Mouse (Mus musculus) spleen, embryonic (tissue): ENCODE data around the gene Mcfd2.
"Not testable (repeated sequence)": the region's sequence is repeated elsewhere in the genome, so short reads cannot be mapped to it uniquely, and the experiment has no call there.

Experiments
- CTCF ChIA-PET: fragments of 350-600 bp; sonication (Branson Sonifier 250); formaldehyde crosslinking; loops from one replicate; lab custom pipeline; 2022; lab: Charles Lee

Mcfd2 gene

GRCm38 (mm10) chr17:87265792-87266186 lies at the start of gene Mcfd2:
Gene Mcfd2, minus strand, starts transcription at chr17:87265935.
- CTCF ChIA-PET, result no interaction called here

GRCm38 (mm10) chr17:87315021-87315531 lies 49.3 kb upstream of the Mcfd2 start:
- CTCF ChIA-PET, result interaction anchor here (0.5 to 2.0 kb wide), 2 partner anchors 202 to 256 kb away, joined by 7 to 9 read pairs; no protein-coding TSS in a partner anchor

- CTCF ChIA-PET, result interaction anchor here (0.6 to 2.0 kb wide), 3 partner anchors 16 to 257 kb away, joined by 3 to 7 read pairs (median 3); no protein-coding TSS in a partner anchor
These were observed 48.8 kb upstream of the Mcfd2 start for GRCm38 (mm10) chr17:87314530-87314946.

- CTCF ChIA-PET, result interaction anchor here (0.6 to 2.0 kb wide), 3 partner anchors 17 to 257 kb away, joined by 3 to 7 read pairs (median 3); no protein-coding TSS in a partner anchor
These were observed 48.4 kb upstream of the Mcfd2 start for GRCm38 (mm10) chr17:87314121-87314520.

GRCm38 (mm10) chr17:87312924-87313870 lies 47.5 kb upstream of the Mcfd2 start:
- CTCF ChIA-PET, result interaction anchor here (2.0 kb wide), 1 partner anchor 258 kb away, joined by 7 read pairs; no protein-coding TSS in a partner anchor

- CTCF ChIA-PET, result no interaction called here
These were observed 46.6 kb upstream of the Mcfd2 start for GRCm38 (mm10) chr17:87312351-87312750.

GRCm38 (mm10) chr17:87310497-87310896 lies 44.8 kb upstream of the Mcfd2 start:
- CTCF ChIA-PET, result no interaction called here

GRCm38 (mm10) chr17:87309073-87309788 lies 43.5 kb upstream of the Mcfd2 start:
- CTCF ChIA-PET, result no interaction called here

- CTCF ChIA-PET, result no interaction called here
These were observed 41.0 kb upstream of the Mcfd2 start for GRCm38 (mm10) chr17:87306746-87307145.

- CTCF ChIA-PET, result no interaction called here
These were observed 39.3 kb upstream of the Mcfd2 start for GRCm38 (mm10) chr17:87305065-87305464.

- CTCF ChIA-PET, result interaction anchor here (0.7 kb wide), 1 partner anchor 18 kb away, joined by 3 read pairs; no protein-coding TSS in a partner anchor
These were observed 38.6 kb upstream of the Mcfd2 start for GRCm38 (mm10) chr17:87304151-87304894.

GRCm38 (mm10) chr17:87302014-87302794 lies 36.5 kb upstream of the Mcfd2 start:
- CTCF ChIA-PET, result interaction anchor here (0.7 kb wide), 1 partner anchor 43 kb away, joined by 3 read pairs; no protein-coding TSS in a partner anchor

GRCm38 (mm10) chr17:87301607-87302006 lies 35.9 kb upstream of the Mcfd2 start:
- CTCF ChIA-PET, result interaction anchor here (0.7 kb wide), 1 partner anchor 42 kb away, joined by 3 read pairs; no protein-coding TSS in a partner anchor

GRCm38 (mm10) chr17:87300340-87300739 lies 34.6 kb upstream of the Mcfd2 start:
- CTCF ChIA-PET, result interaction anchor here (0.5 to 1.2 kb wide), 2 partner anchors 29 to 277 kb away, joined by 3 to 4 read pairs; no protein-coding TSS in a partner anchor

GRCm38 (mm10) chr17:87298944-87299343 lies 33.2 kb upstream of the Mcfd2 start:
- CTCF ChIA-PET, result interaction anchor here (0.6 to 1.2 kb wide), 2 partner anchors 28 to 271 kb away, joined by 4 to 5 read pairs; no protein-coding TSS in a partner anchor

GRCm38 (mm10) chr17:87296701-87297100 lies 31.0 kb upstream of the Mcfd2 start:
- CTCF ChIA-PET, result not testable (repeated sequence)

GRCm38 (mm10) chr17:87295738-87296137 lies 30.0 kb upstream of the Mcfd2 start:
- CTCF ChIA-PET, result no interaction called here

GRCm38 (mm10) chr17:87293125-87293524 lies 27.4 kb upstream of the Mcfd2 start:
- CTCF ChIA-PET, result no interaction called here

- CTCF ChIA-PET, result interaction anchor here (0.5 to 0.6 kb wide), 2 partner anchors 52 to 282 kb away, joined by 3 read pairs; no protein-coding TSS in a partner anchor
These were observed 26.0 kb upstream of the Mcfd2 start for GRCm38 (mm10) chr17:87291782-87292181.

- CTCF ChIA-PET, result interaction anchor here (0.5 kb wide), 1 partner anchor 241 kb away, joined by 3 read pairs; no protein-coding TSS in a partner anchor
These were observed 25.3 kb upstream of the Mcfd2 start for GRCm38 (mm10) chr17:87291037-87291436.
